Mouse (Mus musculus): Measurements from ENCODE around the gene Fam186b.

The Fam186b gene

DNA sequence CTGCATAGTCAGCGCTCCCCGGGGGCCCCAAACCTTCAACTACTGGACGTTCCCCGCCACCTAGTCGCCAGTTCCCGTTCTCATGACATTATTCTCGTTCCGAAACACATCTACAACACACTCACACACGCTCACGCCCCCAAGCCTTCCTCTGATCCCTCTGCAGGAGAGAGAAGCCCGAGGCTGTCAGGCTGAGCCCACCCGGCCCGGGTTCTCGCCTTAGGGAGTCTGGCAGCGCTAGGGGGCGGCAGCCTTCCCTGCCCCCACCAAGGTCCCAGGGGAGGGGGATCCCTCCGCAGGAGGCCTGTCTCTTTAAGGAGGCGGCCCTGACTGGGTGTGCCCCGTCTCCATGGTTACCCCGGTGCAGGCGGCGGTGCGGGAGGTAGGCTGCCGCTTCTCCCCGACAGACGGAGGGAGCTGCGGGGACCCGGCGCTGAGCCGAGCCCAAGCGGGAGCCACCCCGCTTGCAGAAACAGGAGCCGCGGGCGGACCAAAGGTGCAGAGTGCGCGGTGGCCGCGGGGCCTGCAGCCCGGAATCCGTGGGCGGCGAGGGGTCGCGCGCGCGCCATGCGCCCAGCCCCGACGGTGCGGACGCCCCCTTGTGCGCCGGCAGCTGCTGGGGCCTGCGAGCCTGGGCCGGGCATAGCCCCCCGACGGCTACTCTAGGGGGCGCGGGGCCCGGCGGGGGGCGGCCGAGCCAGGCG lies 71.3 kb downstream of the Fam186b start, which contains the start of gene Kcnh3:
Gene Kcnh3, plus strand, starts transcription at position 654 of the 704 bp plus-strand sequence.
- peak; percentile 69 for DNase-seq (ENCODE audit: extremely low spot score, low spot score)

DNA sequence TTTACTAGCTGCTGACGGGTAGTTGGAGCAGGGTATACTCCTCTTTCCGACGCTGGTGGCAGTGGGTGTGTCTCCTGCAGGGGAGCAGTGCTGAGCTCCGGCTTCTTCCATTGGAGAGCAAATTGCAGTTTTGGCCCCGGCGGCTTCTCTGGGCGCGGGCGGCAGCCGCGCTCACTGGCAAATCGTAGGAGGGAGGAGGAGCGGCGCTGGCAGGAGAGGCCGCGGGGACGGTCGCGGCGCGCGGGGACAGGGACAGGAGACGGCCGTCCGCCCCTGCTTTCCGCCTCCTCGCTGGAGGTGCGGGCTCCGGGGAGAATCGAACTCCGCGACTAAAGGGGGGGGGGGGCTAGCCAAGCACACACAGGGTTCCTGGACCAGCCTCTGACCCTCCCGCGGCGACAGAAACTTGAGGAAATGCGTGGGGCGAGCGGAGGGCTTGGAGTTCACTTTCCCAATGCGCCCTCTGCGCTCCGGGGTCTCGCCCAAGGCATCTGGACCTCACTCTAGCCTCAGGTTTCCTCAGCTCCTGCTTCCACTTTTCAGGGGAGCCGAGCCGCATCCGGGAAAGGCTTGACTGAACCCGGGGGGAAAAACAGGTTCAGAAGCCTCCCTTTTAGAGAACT lies 72.0 kb downstream of the Fam186b start:
- peak; percentile 70 for DNase-seq (ENCODE audit: extremely low spot score, low spot score)

DNA sequence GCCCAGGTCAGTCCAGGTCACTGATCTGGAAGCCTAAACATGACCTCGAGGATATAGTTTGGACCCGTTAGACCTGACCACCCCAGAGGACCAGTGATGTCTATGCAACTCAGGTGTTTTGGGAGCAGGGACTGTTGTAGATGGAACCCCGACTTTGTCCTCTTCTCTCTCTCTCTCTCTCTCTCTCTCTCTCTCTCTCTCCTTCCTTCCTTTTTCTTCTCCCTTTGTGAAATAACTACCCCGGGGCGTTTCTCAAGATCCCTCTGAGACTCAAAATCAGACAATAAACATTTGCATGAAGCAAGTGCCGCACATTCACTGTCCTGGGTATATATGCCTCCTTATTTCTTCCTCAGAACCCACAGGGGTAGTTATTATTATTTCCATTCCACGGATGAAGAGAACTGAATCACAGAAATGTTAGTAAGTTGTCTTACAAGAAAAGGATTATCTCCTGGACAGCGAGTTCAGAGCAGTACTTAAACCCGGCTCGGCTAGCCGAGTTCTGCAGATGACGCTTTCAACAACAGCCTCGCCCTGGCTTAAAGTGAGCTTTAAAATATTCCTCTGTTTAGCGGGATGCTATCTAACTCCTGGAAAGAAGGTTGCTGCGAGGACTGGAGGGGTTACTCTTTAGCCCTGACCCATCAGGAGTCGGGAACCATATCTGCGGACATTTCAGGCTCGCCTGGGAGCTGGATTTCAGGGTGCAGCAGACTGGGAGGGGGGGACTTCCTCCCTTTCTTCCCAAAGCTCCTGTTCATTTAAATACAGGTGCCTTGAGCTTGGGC lies 72.7 kb downstream of the Fam186b start:
- DNase-seq (ENCODE audit: extremely low spot score, low spot score): peak; percentile 38

DNA sequence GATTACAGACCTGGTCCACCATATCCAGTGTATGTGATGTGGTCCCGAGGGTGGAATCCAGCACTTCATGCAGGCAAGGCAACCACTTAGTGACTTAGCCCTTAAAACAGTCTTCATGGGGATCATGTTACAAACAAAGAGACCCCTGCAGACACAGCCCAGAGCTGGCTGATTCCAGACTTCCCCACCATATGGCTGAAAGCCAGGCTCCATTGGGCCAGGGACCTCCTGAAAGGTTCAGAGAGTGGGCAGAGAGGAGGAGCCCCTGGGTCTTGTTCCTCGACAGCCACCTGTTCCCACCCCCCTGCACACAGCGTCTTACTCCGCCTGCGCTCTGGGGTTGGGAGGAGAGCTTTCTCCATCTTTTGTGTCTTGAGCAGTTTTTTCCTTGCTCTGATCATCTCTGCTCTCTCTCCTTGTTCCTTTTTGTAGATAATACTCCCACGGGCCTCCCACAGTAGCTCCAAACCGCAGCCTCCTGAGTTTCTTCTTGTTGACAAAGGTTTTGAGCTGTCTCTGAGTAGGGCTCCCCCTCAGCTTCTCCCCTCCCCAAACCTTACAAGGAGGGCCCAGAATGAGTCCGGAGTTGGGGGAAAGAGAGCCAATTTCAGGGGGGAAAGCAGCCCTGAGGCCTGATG lies 74.3 kb downstream of the Fam186b start:
- peak; percentile 41 for DNase-seq (ENCODE audit: extremely low spot score, low spot score)

Measured in neural tube, embryonic 10.5 days (tissue).